Mouse (Mus musculus) midbrain, postnatal 0 days (tissue): ENCODE data around the gene Itga4. TPM values are rescaled to one million over a fixed set of nuclear protein-coding genes. Genes with fewer than 3 reads are reported as not detected.

ENCODE experiments used
- ATAC-seq: fragments of 200-750 bp; cut with Nextera tagmentation; 2 replicates; pipeline ENCODE4 v1.8.0; 2017; ENCODE audit warnings: moderate number of reproducible peaks, mild to moderate bottlenecking, moderate TSS enrichment, moderate library complexity; ENCODE audit not compliant: low FRiP score
- DNase-seq: peaks from one replicate; pipeline ENCODE4 v3.0.0-alpha.2; 2015; ENCODE audit warnings: low spot score
- H3K27ac ChIP-seq: fragments of 300-500 bp; sonication (generic); 2 replicates; pipeline ENCODE4 v1.5.1; 2014; ENCODE audit warnings: low read depth, mild to moderate bottlenecking, low read length, mixed read lengths
- H3K27me3 ChIP-seq: fragments of 300-500 bp; sonication (generic); 2 replicates; pipeline ENCODE4 v1.6.1; 2014; ENCODE audit warnings: low read length, control low read depth, mixed read lengths; ENCODE audit not compliant: insufficient read depth
- H3K36me3 ChIP-seq: fragments of 300-500 bp; sonication (generic); 2 replicates; pipeline ENCODE4 v1.6.1; 2014; ENCODE audit warnings: low read length, control low read depth, mixed read lengths; ENCODE audit not compliant: insufficient read depth
- H3K4me1 ChIP-seq: fragments of 300-500 bp; sonication (generic); 2 replicates; pipeline ENCODE4 v1.6.1; 2014; ENCODE audit warnings: mild to moderate bottlenecking, control low read depth, antibody characterized with exemption, low read length, mixed read lengths; ENCODE audit not compliant: insufficient read depth
- H3K4me2 ChIP-seq: fragments of 300-500 bp; sonication (generic); 2 replicates; pipeline ENCODE4 v1.6.1; 2014; ENCODE audit warnings: low read depth, mild to moderate bottlenecking, low read length, mixed read lengths; ENCODE audit not compliant: poor library complexity, severe bottlenecking
- H3K4me3 ChIP-seq: fragments of 300-500 bp; sonication (generic); 2 replicates; pipeline ENCODE4 v1.5.1; 2014; ENCODE audit warnings: low read depth, mild to moderate bottlenecking, low read length, moderate library complexity
- H3K9ac ChIP-seq: fragments of 300-500 bp; sonication (generic); replicated peaks from 2 replicates; pipeline ENCODE4 v1.6.1; 2014; ENCODE audit warnings: mild to moderate bottlenecking, low read length, moderate library complexity, mixed read lengths; ENCODE audit not compliant: poor library complexity, severe bottlenecking
- H3K9me3 ChIP-seq: fragments of 300-500 bp; sonication (generic); 2 replicates; pipeline ENCODE4 v1.6.1; 2016; ENCODE audit warnings: low read length, control low read depth
- CTCF ChIP-seq: IDR thresholded peaks from 2 replicates; pipeline ENCODE4 v1.5.1; 2016; ENCODE audit warnings: antibody characterized with exemption, mild to moderate bottlenecking
- WGBS: fragments of 180-500 bp; shearing (Covaris S2); extraction: QIAGEN DNeasy Blood & Tissue Kit; methylation state at CpG from one replicate; pipeline ENCODE4 v1.1.7; 2014; 5-methylcytosine and 5-hydroxymethylcytosine counted together
- polyA plus RNA-seq: library from polyadenylated mRNA; unstranded; fragments of >200 nt; fragmentation: Nextera tagmentation; extraction: Ambion mirVana; gene quantifications from 2 replicates; pipeline ENCODE4 v1.2.1, GENCODE M21; 2015
- total RNA-seq: library from RNA; depleted of rRNA; stranded (reverse); fragments of >200 nt; gene quantifications from 2 replicates; pipeline ENCODE4 v1.2.3, GENCODE M21; 2014

The Itga4 gene
- total and polyA plus RNA-seq, 2 experiments from 2014 or later = 1.5 to 3.1 TPM

DNA sequence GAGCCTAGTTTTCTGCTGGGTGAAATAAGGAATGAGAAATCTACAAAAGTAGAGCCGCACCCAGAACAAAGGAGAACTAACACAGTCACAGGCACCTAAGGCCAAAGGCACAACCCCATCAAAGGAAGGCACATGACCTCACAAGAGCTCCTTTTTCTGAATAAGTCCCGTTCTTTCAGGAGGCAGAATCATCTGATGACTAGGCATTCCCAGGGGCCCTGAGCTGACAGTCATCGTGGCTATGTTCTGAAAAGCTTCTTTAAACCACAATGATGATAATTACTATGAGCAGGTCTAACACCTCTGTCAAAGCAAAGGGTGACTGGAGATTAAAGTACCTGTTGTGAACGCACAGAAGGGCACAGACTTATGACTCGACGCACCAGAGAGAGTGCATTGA, 108.7 kb downstream of the Itga4 start:
- WGBS = 58% methylated on average over 6 of the region's 6 CpGs
- Histone ChIP-seq H3K4me2 (no peak overlapping the region), H3K9me3 (no peaks in the 10 kb centered on the region), H3K4me1 (no peaks in the 10 kb centered on the region), H3K27me3 (no peaks in the 10 kb centered on the region), H3K27ac (no peak overlapping the region), H3K4me3 (no peak overlapping the region), H3K36me3 (no peaks in the 10 kb centered on the region), H3K9ac (no peak overlapping the region)
- TF ChIP-seq CTCF = no peak
- DNase-seq (no peak), ATAC-seq (no peak)

DNA sequence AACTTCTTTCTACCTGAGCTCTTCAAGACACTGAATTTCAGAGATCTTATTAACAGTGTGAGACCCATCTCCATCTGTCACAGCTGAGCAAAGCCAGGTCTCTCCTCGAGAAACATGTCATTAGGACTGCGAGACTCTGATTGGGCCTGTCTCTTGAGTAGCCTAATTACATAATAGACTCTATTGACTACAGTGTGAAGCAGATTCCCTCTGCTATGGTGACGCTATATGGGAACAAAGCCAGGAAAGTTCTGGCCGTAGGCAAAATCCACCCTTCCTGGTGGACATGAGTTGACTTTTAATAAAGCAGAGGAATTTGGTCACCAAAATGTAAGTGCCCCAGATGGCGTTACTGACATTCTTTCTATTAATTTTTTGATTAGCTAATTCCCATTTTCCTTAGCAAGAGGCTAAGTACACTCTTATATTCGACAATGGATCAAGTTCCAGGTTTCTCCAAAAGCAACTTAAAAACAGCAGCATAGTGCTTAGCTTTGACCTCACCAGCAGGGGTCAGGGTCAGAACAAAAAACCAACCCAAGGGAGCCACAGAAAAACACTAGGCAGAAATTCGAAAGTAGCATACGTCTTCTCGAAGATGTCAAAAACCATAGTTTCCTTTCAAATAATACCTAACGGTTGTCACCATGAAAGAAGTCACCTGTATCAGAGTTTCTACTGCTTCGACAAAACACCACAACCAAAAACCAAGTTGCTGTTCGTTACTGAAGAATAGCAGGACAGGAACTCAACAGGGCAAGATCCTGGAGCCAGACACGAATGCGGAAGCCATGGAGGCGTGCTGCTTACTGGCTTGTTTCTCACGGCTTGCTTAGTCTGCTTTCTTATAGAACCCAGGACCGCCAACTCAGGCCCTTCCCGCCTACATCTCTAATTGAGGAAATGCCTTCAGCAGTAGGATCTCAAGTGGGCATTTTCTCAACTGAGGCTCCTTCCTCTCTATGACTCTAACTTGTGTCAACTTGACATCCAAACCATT, 112.5 kb downstream of the Itga4 start:
- no peak overlapping the region for H3K27ac ChIP-seq
- no peaks in the 10 kb centered on the region for H3K9me3 ChIP-seq
- no peak for ATAC-seq
- TF ChIP-seq CTCF = peak; percentile 47
- H3K27me3 ChIP-seq = no peaks in the 10 kb centered on the region
- H3K4me2 ChIP-seq = no peak overlapping the region
- H3K9ac ChIP-seq = no peak overlapping the region
- no peak overlapping the region for H3K4me3 ChIP-seq
- DNase-seq = peak; percentile 49
- H3K4me1 ChIP-seq = no peaks in the 10 kb centered on the region
- no peaks in the 10 kb centered on the region for H3K36me3 ChIP-seq
- WGBS = 70% methylated on average over 18 of the region's 18 CpGs

DNA sequence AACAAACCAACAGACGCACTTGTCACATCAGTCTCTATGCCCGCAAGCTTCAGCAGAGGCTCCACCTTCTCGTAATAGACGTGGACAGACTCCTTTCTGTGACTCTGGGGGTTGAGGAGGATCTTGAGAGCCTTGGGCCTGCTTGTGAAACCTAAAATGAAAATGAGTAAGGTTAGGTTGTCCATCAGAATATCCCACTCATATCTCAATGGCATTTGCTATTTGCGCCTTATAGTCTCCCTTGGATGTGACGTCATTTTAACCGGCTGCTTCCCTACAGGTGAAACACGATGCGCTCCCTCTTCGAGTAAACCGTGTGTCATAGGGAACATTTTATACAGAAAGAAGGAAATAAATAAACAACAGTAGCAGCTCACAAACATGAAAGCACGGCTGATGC, 113.4 kb downstream of the Itga4 start:
- no peaks in the 10 kb centered on the region for H3K9me3 ChIP-seq
- no peak for TF ChIP-seq CTCF
- H3K27ac ChIP-seq = no peak overlapping the region
- no peaks in the 10 kb centered on the region for H3K36me3 ChIP-seq
- DNase-seq (no peak), ATAC-seq (no peak)
- H3K4me1 ChIP-seq = no peaks in the 10 kb centered on the region
- WGBS = 86% methylated on average over 12 of the region's 12 CpGs
- H3K9ac ChIP-seq = no peak overlapping the region
- no peak overlapping the region for H3K4me2 ChIP-seq
- H3K4me3 ChIP-seq = no peak overlapping the region
- no peaks in the 10 kb centered on the region for H3K27me3 ChIP-seq

DNA sequence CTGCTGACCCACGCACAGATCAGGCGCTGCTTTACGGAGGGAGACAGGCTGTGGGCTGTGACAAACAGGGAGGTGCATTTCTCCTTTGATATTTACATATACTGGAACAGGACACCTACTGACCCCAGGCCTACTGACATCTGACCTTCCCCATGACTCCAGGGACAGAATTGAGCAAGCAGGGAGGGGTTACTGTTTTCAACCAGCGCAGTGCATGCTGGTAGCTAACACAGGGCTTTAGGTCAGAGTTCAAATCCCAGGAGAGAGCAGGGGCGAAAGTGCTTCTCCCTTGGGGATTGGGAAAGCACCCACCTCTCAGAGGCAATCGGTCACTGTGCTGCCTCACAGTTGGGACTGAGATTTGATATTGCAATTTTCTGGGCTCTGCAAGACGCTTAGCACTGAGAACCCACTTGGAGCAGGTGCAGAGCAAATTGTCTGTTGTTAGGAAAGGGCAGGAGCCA, 113.9 kb downstream of the Itga4 start:
- no peaks in the 10 kb centered on the region for H3K27me3 ChIP-seq
- no peaks in the 10 kb centered on the region for H3K36me3 ChIP-seq
- H3K4me3 ChIP-seq = no peak overlapping the region
- H3K9me3 ChIP-seq = no peaks in the 10 kb centered on the region
- H3K27ac ChIP-seq = no peak overlapping the region
- H3K4me1 ChIP-seq = no peaks in the 10 kb centered on the region
- WGBS = 54% methylated on average over 7 of the region's 7 CpGs
- ATAC-seq (no peak), DNase-seq (no peak)
- no peak for TF ChIP-seq CTCF
- H3K9ac ChIP-seq = no peak overlapping the region
- no peak overlapping the region for H3K4me2 ChIP-seq

DNA sequence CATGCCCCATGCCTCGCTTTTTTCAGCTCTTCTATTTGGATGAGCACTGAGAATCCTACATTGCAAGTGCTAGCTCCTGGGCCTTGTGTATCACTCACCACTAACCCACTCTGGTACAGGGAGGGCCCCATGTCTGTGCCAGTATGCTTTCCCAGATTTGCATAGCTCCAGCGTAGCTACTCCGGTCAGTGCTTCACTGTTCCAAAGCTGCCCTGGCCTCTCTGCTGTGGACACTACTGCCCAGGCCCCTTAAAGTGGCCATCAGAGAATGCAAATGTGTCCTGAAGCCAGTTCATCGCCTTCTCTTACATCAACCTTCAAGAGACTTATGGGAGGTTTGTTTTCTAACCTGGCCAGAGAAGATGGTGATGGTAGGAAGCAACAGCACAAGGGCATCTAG, 114.7 kb downstream of the Itga4 start:
- no peak overlapping the region for H3K4me3 ChIP-seq
- no peaks in the 10 kb centered on the region for H3K36me3 ChIP-seq
- no peaks in the 10 kb centered on the region for H3K27me3 ChIP-seq
- WGBS = 79% methylated on average over 4 of the region's 4 CpGs
- H3K27ac ChIP-seq = no peak overlapping the region
- H3K9ac ChIP-seq = no peak overlapping the region
- DNase-seq = no peak
- no peak for TF ChIP-seq CTCF
- no peak for ATAC-seq
- H3K9me3 ChIP-seq = no peaks in the 10 kb centered on the region
- no peak overlapping the region for H3K4me2 ChIP-seq
- no peaks in the 10 kb centered on the region for H3K4me1 ChIP-seq

DNA sequence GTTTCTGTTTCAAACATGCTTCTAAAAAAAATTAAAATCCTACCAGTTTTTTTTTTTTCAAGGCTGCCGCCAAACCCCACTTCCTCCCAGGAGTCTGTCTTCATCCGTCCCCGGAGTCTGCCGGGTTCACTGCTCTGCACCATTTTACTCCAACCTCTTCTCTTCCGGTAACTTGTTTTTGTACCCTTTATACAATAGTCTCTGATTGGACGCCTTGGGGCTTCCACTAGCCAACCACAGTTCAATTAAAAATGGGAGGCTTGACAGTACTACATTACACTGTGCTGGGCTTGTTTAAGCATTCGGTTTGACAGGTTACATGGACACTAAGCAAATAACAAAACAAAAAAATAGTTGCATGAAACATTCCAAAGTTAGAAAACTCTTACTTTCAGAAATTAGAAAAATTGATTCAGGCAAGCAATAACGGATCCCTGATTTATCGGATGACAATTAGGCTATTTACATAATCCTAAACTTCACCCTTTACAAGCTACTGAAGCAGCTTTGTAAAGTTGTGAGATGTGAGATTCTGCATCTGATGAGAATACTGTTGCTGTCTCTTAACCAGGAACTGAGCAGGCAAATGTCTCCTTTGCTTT, 115.6 kb downstream of the Itga4 start:
- Histone ChIP-seq H3K9ac (no peak overlapping the region), H3K27me3 (no peaks in the 10 kb centered on the region), H3K4me1 (no peaks in the 10 kb centered on the region), H3K4me3 (no peak overlapping the region), H3K4me2 (no peak overlapping the region), H3K9me3 (no peaks in the 10 kb centered on the region), H3K27ac (no peak overlapping the region), H3K36me3 (no peaks in the 10 kb centered on the region)
- no peak for ATAC-seq
- 86% methylated on average over 9 of the region's 9 CpGs for WGBS
- DNase-seq = no peak
- TF ChIP-seq CTCF = no peak
